17 mouse cellular contexts compared by ENCODE assay signal in the genomic region with DNA sequence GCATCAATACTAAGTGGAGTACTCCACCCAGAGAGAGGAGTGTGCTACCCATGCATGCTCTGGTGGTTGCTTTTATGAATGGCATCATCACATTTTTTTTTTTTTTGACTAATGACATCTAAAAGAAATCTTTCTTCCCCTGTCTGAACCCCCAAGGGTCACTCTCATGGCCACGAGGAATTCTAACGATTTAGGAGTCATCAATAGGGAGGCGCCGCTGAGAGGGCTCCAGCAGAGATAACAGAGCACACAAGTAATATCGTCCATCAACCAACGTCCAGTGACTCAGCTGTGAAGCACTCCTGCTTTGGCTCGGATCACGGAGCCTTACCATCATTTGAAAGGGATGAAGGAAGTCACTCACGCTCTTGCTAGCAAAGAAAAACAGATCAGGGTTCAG.
A peak's percentile ranks its signal among the peaks of the same experiment; 100 is the strongest.
DNase-seq lines count a peak whose midpoint lies in the region; ATAC-seq and TF ChIP-seq lines count a peak whose summit lies in the region.
"Had no signal": no experiment of that assay in that cellular context is flagged by ENCODE, and none has a peak within 500 bp of the region (broad histone marks: within the 10 kb centered on the region; RNA-seq: fewer than 3 reads in every experiment).

No protein-coding gene starts in this region.

- no peak for DNase-seq in hindbrain, embryonic 11.5 days (ENCODE audit: low spot score)
- DNase-seq in Patski (ENCODE audit: low read depth, low spot score) = peak; percentile 84
- DNase-seq in embryo, embryonic 11 days = no peak
- DNase-seq in neural tube, embryonic 10.5 days (ENCODE audit: extremely low spot score, low spot score) = no peak

- H3ac ChIP-seq in C2C12 (ENCODE audit: control insufficient read depth, insufficient read length, low read depth) = no peak overlapping the region

- in situ Hi-C loops in Patski (cut with MboI; ENCODE audit: low pct_unique_long_range_greater_than_20kb) = loop anchor here (10.0 kb wide), 2 partner anchors 582 to 752 kb away; no protein-coding TSS in a partner anchor

- no peak for TF ChIP-seq CTCF in C2C12 (IDR thresholded peaks at IDR 0.05; ENCODE audit: control insufficient read depth, insufficient read depth, insufficient read length)
- no peak for TF ChIP-seq CTCF in Patski (IDR thresholded peaks at IDR 0.05)
- no peak for TF ChIP-seq CTCF in embryonic fibroblast, embryonic 13.5 days (IDR thresholded peaks at IDR 0.05; ENCODE audit: borderline replicate concordance, insufficient read depth, low read length)

- H3K4me3 ChIP-seq in hindbrain, embryonic 13.5 days = no peak overlapping the region
- H3K4me3 ChIP-seq in hindbrain, embryonic 11.5 days (ENCODE audit: low read depth, low read length) = no peak overlapping the region
- no peak overlapping the region for H3K4me3 ChIP-seq in C2C12 (ENCODE audit: insufficient read depth, poor library complexity, severe bottlenecking)
- H3K4me3 ChIP-seq in embryonic fibroblast, embryonic 13.5 days (ENCODE audit: insufficient read depth, low read length) = no peak overlapping the region
- H3K4me3 ChIP-seq: heart, embryonic 10.5 days; kidney, embryonic 15.5 days; left cerebral cortex, adult 2 months; midbrain, embryonic 15.5 days; stomach, embryonic 15.5 days had no signal

- no peak overlapping the region for H3K9ac ChIP-seq in hindbrain, embryonic 13.5 days
- no peak overlapping the region for H3K9ac ChIP-seq in hindbrain, embryonic 11.5 days (ENCODE audit: low read depth, low read length)
- H3K9ac ChIP-seq: forebrain, postnatal 0 days; kidney, embryonic 15.5 days; liver, embryonic 14.5 days; lung, embryonic 14.5 days; midbrain, embryonic 15.5 days; stomach, embryonic 15.5 days had no signal

- H3K27ac ChIP-seq in hindbrain, embryonic 13.5 days = no peak overlapping the region
- H3K27ac ChIP-seq in hindbrain, embryonic 11.5 days (ENCODE audit: low read depth, low read length) = no peak overlapping the region
- H3K27ac ChIP-seq in embryonic fibroblast, embryonic 13.5 days (ENCODE audit: insufficient read depth, low read length) = peak overlapping the region; percentile 96
- H3K27ac ChIP-seq: hindbrain, postnatal 0 days; kidney, embryonic 15.5 days; left cerebral cortex, adult 2 months; liver, embryonic 14.5 days; midbrain, embryonic 15.5 days had no signal

- H3K36me3 ChIP-seq in hindbrain, embryonic 13.5 days = no peaks in the 10 kb centered on the region
- no peaks in the 10 kb centered on the region for H3K36me3 ChIP-seq in hindbrain, embryonic 11.5 days (ENCODE audit: control insufficient read depth, insufficient read depth, low read length)
- no peaks in the 10 kb centered on the region for H3K36me3 ChIP-seq in C2C12 (ENCODE audit: control insufficient read depth, insufficient read depth)
- H3K36me3 ChIP-seq: heart, embryonic 10.5 days; kidney, embryonic 15.5 days; midbrain, embryonic 15.5 days; stomach, embryonic 15.5 days had no signal

- ATAC-seq in hindbrain, embryonic 13.5 days (ENCODE audit: low FRiP score) = 0 out of 2 replicates have a peak, but pooled peaks have one; percentile 52
- ATAC-seq in hindbrain, embryonic 11.5 days (ENCODE audit: low FRiP score) = no peak
- peak; percentile 89 for ATAC-seq in Patski
- ATAC-seq: hindbrain, postnatal 0 days; intestine, embryonic 16.5 days had no signal

- 0 out of 2 replicates have a peak, but pooled peaks cover 2% of the 10 kb centered on the region for H3K27me3 ChIP-seq in hindbrain, embryonic 13.5 days
- no peaks in the 10 kb centered on the region for H3K27me3 ChIP-seq in hindbrain, embryonic 11.5 days (ENCODE audit: control insufficient read depth, insufficient read depth, low read length)
- H3K27me3 ChIP-seq in C2C12 (ENCODE audit: control insufficient read depth, insufficient read depth, insufficient read length) = no peaks in the 10 kb centered on the region
- no peaks in the 10 kb centered on the region for H3K27me3 ChIP-seq in Patski
- H3K27me3 ChIP-seq: kidney, embryonic 15.5 days; midbrain, embryonic 15.5 days; stomach, embryonic 15.5 days had no signal

- 66% methylated on average over 9 of the region's 9 CpGs for WGBS in hindbrain, embryonic 13.5 days
- WGBS in hindbrain, embryonic 11.5 days = 70% methylated on average over 9 of the region's 9 CpGs

- CTCF ChIA-PET in Patski (lab: Charles Lee) = interaction anchor here (0.8 to 5.8 kb wide), 16 partner anchors 8 to 586 kb away, joined by 3 to 30 read pairs (median 4); no protein-coding TSS in a partner anchor

- H3K4me2 ChIP-seq in hindbrain, embryonic 13.5 days = no peak overlapping the region
- H3K4me2 ChIP-seq in hindbrain, embryonic 11.5 days (replicated peaks; ENCODE audit: low read depth, low read length) = no peak overlapping the region
- H3K4me2 ChIP-seq: kidney, embryonic 15.5 days; lung, embryonic 14.5 days; midbrain, embryonic 15.5 days; stomach, embryonic 15.5 days had no signal

- POLR2A ChIA-PET in Patski (lab: Charles Lee) = interaction anchor here (0.8 to 3.4 kb wide), 4 partner anchors 11 to 476 kb away, joined by 3 to 42 read pairs (median 13); no protein-coding TSS in a partner anchor

- 0 out of 2 replicates have a peak, but pooled peaks have one; percentile 23 for TF ChIP-seq POLR2A in embryonic fibroblast, embryonic 13.5 days (IDR thresholded peaks at IDR 0.05; ENCODE audit: low read depth, low read length)

- H3K79me2 ChIP-seq in C2C12 (ENCODE audit: control insufficient read depth, insufficient read depth) = no peaks in the 10 kb centered on the region

- 0 out of 2 replicates have a peak, but pooled peaks cover 4% of the 10 kb centered on the region for H3K4me1 ChIP-seq in hindbrain, embryonic 13.5 days (replicated peaks)
- no peaks in the 10 kb centered on the region for H3K4me1 ChIP-seq in hindbrain, embryonic 11.5 days (replicated peaks; ENCODE audit: control insufficient read depth, insufficient read depth, low read length)
- peaks cover 12% of the 10 kb centered on the region for H3K4me1 ChIP-seq in embryonic fibroblast, embryonic 13.5 days (ENCODE audit: control insufficient read depth, insufficient read depth, low read length)
- H3K4me1 ChIP-seq: midbrain, embryonic 15.5 days had no signal

- no peaks in the 10 kb centered on the region for H3K79me3 ChIP-seq in C2C12 (ENCODE audit: low read depth)

- H3K9me3 ChIP-seq in hindbrain, embryonic 13.5 days = no peaks in the 10 kb centered on the region
- H3K9me3 ChIP-seq in hindbrain, embryonic 11.5 days (ENCODE audit: control insufficient read depth, low read length) = no peaks in the 10 kb centered on the region
- H3K9me3 ChIP-seq: kidney, embryonic 15.5 days; midbrain, embryonic 15.5 days; stomach, embryonic 15.5 days had no signal

TF ChIP-seq in C2C12, 6 proteins besides CTCF, POLR2A, EP300 and RAD21:
- no peak for TF ChIP-seq USF1 (IDR thresholded peaks at IDR 0.05; ENCODE audit: low read depth)
- TF ChIP-seq FOSL1 (IDR thresholded peaks at IDR 0.05; ENCODE audit: insufficient read depth, low read length, poor library complexity, severe bottlenecking) = peak; percentile 79
- peak; percentile 16 for TF ChIP-seq MAX (IDR thresholded peaks at IDR 0.05)
- TF ChIP-seq MYOD1 (IDR thresholded peaks at IDR 0.05; ENCODE audit: control insufficient read depth, insufficient read length, low read depth) = no peak
- no peak for TF ChIP-seq MYOG (IDR thresholded peaks at IDR 0.05; ENCODE audit: control insufficient read depth, extremely low read depth, insufficient read length)
- TF ChIP-seq CEBPB (IDR thresholded peaks at IDR 0.05; ENCODE audit: low read depth) = no peak
